Comparison of ENCODE assay signal across 8 mouse cellular contexts in the genomic region with DNA sequence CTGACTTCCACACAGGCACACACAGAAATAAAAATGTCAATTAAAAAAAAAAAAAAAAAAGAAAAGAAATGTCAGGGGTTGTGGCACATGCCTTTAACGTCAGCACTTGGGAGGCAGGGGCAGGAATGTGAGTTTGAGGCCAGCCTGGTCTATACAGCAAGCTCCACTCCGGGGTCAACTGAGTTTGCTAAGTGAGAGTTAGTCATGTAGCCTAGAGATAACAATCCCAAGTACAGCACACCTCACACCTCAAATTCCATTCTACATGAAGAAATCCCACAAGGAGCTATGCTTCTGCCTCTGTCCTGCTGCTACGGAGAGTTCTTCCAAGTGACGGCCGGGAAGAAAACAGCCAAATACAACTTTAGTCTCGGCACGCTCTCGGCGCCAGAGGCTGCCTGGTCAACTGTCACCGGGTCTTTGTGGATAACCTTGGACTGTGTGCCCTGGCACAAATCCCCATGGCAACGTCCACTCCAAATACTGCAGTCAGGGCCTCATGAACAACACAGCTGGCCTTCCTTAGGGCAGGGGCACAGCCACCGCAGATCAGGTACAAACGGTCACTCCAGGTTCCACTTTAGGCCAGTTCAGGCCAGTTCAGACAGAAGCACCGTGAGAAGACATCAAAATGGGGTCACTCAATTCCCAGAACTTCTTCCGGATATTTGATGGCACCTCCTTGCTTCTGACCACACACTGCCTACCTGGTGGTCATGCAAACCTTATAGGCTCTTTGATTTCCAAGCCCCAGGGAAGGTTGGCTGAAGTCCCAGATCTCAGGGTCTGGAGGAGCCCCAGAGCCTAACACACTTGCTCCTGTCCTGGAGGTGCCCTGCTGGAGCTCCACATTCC. TPM values are rescaled to one million over a fixed set of nuclear protein-coding genes. Genes with fewer than 3 reads are reported as not detected.
DNase-seq lines count a peak whose midpoint lies in the region; ATAC-seq and TF ChIP-seq lines count a peak whose summit lies in the region.

No protein-coding gene starts in this region.

- H3K4me2 ChIP-seq in liver, embryonic 12.5 days: peak overlapping the region; percentile 13; the same call in 1 of the 2 replicates

- intact Hi-C loops in heart, postnatal 25 days (cut with DNase I): no loop called here
- intact Hi-C loops in gastrocnemius, postnatal 14 days (cut with DNase I; ENCODE audit: low total_unique reads): no loop called here

- H3K36me3 ChIP-seq in liver, embryonic 12.5 days: peaks cover 51% of the 10 kb centered on the region

- H3K27me3 ChIP-seq in liver, embryonic 12.5 days (replicated peaks): no peaks in the 10 kb centered on the region

- peaks cover 25% of the 10 kb centered on the region for H3K4me1 ChIP-seq in bone marrow, adult 2 months (ENCODE audit: control insufficient read depth, insufficient read depth, low read length)
- H3K4me1 ChIP-seq in liver, embryonic 12.5 days: peaks cover 99% of the 10 kb centered on the region

- no peaks in the 10 kb centered on the region for H3K9me3 ChIP-seq in liver, embryonic 12.5 days (replicated peaks)

- no peak for TF ChIP-seq POLR2A in bone marrow, adult 2 months (IDR thresholded peaks at IDR 0.05; ENCODE audit: borderline replicate concordance, control insufficient read depth, low read depth, low read length)

- H3K9ac ChIP-seq in liver, embryonic 12.5 days: peak overlapping the region; percentile 23; the same call in 1 of the 2 replicates

- peak overlapping the region; percentile 57 for H3K27ac ChIP-seq in bone marrow, adult 2 months (ENCODE audit: control insufficient read depth, insufficient read depth, low read depth, low read length, poor library complexity)
- H3K27ac ChIP-seq in liver, embryonic 12.5 days: peak overlapping the region; percentile 3

- DNase-seq in heart, adult 11 months: peak; percentile 97
- DNase-seq in heart, postnatal 25 days (ENCODE audit: low spot score): no peak
- DNase-seq in heart, postnatal 4 days: peak; percentile 66
- no peak for DNase-seq in gastrocnemius, postnatal 14 days
- no peak for DNase-seq in testis, postnatal 10 days (ENCODE audit: low spot score)
- no peak for DNase-seq in right cerebral cortex, adult 18-20 months

- peak; percentile 42; the same call in 1 of the 2 replicates for ATAC-seq in liver, embryonic 12.5 days

- no peak overlapping the region for H3K4me3 ChIP-seq in bone marrow, adult 2 months (replicated peaks; ENCODE audit: control insufficient read depth, low read depth, low read length)
- no peak overlapping the region for H3K4me3 ChIP-seq in liver, embryonic 12.5 days

- no peak for TF ChIP-seq CTCF in bone marrow, adult 2 months (IDR thresholded peaks at IDR 0.05; ENCODE audit: control insufficient read depth, insufficient read depth, low read length)

- 83% methylated on average over 15 of the region's 15 CpGs for WGBS in bone marrow, adult 2 months
- 75% methylated on average over 15 of the region's 15 CpGs for WGBS in liver, embryonic 12.5 days (ENCODE audit: insufficient replicate concordance)

RNA-seq across cellular contexts. Expression of gene Vps37b, which starts 6.3 kb away (rescaled TPM):
- 10 to 100 TPM; 18.2 to 18.6 TPM for total RNA-seq in heart, postnatal 25 days (2021)
- 11.3 and 26.1 TPM in 2 replicates for polyA plus RNA-seq in bone marrow, adult 2 months (2011; ENCODE audit: insufficient read depth, insufficient read length, low replicate concordance, missing spikeins)
- total RNA-seq in heart, postnatal 4 days (2021): 10 to 100 TPM; 42.3 to 49.1 TPM
- 20.9 and 21.8 TPM in 2 replicates for polyA plus RNA-seq in liver, embryonic 12.5 days (2016; fragmentation: Nextera tagmentation; extraction: Ambion mirVana)
- 1 to 10 TPM; 6.3 to 7.8 TPM for total RNA-seq in gastrocnemius, postnatal 14 days (2021)

RNA-seq across cellular contexts. Expression of gene Hip1r, which starts 52.4 kb away (rescaled TPM):
- 10 to 100 TPM; 13.4 to 19.0 TPM for total RNA-seq in heart, postnatal 25 days (2021)
- polyA plus RNA-seq in bone marrow, adult 2 months (2011; ENCODE audit: insufficient read depth, insufficient read length, low replicate concordance, missing spikeins): 25.5 and 53.6 TPM in 2 replicates
- total RNA-seq in heart, postnatal 4 days (2021): 10 to 100 TPM; 29.6 to 42.2 TPM
- polyA plus RNA-seq in liver, embryonic 12.5 days (2016; fragmentation: Nextera tagmentation; extraction: Ambion mirVana): 15.2 and 16.7 TPM in 2 replicates
- total RNA-seq in gastrocnemius, postnatal 14 days (2021): 10 to 100 TPM in 1 of 2 experiments, 1 to 10 TPM in 1; 7.2 to 11.1 TPM

Comparison
In these comparisons a context has a peak if more than half of its experiments do, and no peak if none do; other contexts are left out.
1. DNase-seq: peak in heart, adult 11 months (single experiment) and heart, postnatal 4 days (single experiment); none in heart, postnatal 25 days (single experiment), gastrocnemius, postnatal 14 days (single experiment), testis, postnatal 10 days (single experiment) and right cerebral cortex, adult 18-20 months (single experiment).